Mouse (Mus musculus) ovary, postnatal 14 days (tissue): ENCODE results near the gene Igf2bp1.
"Not testable (repeated sequence)": the region's sequence is repeated elsewhere in the genome, so short reads cannot be mapped to it uniquely, and the experiment has no call there.

Experiments
- DNase-seq: peaks from one replicate; pipeline ENCODE4 v3.0.0; 2022; ENCODE audit warnings: low spot score

Gene Igf2bp1

GRCm38 (mm10) chr11:95959152-95959551 is 46.6 kb downstream of the Igf2bp1 start:
- DNase-seq: no peak

- no peak for DNase-seq
Measured at GRCm38 (mm10) chr11:95958251-95958650, 47.5 kb downstream of the Igf2bp1 start.

- no peak for DNase-seq
Measured at GRCm38 (mm10) chr11:95957407-95957806, 48.3 kb downstream of the Igf2bp1 start.

- DNase-seq: no peak
Measured at GRCm38 (mm10) chr11:95953313-95953712, 52.4 kb downstream of the Igf2bp1 start.

- no peak for DNase-seq
Measured at GRCm38 (mm10) chr11:95945838-95946472, 59.8 kb downstream of the Igf2bp1 start.

GRCm38 (mm10) chr11:95939828-95940507 is 65.8 kb downstream of the Igf2bp1 start:
- DNase-seq: no peak

- DNase-seq: no peak
Measured at GRCm38 (mm10) chr11:95936409-95936808, 69.3 kb downstream of the Igf2bp1 start.

GRCm38 (mm10) chr11:95932168-95932567 is 73.6 kb downstream of the Igf2bp1 start:
- not testable (repeated sequence) for DNase-seq

- DNase-seq: no peak
Measured at GRCm38 (mm10) chr11:95926398-95926797, 79.3 kb downstream of the Igf2bp1 start.

GRCm38 (mm10) chr11:95925976-95926375 is 79.8 kb downstream of the Igf2bp1 start:
- DNase-seq: no peak

GRCm38 (mm10) chr11:95924215-95924614 is 81.5 kb downstream of the Igf2bp1 start:
- no peak for DNase-seq

- not testable (repeated sequence) for DNase-seq
Measured at GRCm38 (mm10) chr11:95923477-95923876, 82.3 kb downstream of the Igf2bp1 start.

GRCm38 (mm10) chr11:95921991-95922621 is 83.6 kb downstream of the Igf2bp1 start:
- no peak for DNase-seq

GRCm38 (mm10) chr11:95916426-95916825 is 89.3 kb downstream of the Igf2bp1 start:
- DNase-seq: no peak

- DNase-seq: no peak
Measured at GRCm38 (mm10) chr11:95915006-95915710, 90.6 kb downstream of the Igf2bp1 start.

GRCm38 (mm10) chr11:95914571-95914991 is 91.2 kb downstream of the Igf2bp1 start, which contains the start of gene B4galnt2:
TSS of gene B4galnt2 (minus strand) at chr11:95914891.
- peak; percentile 6 for DNase-seq

- DNase-seq: no peak
Measured at GRCm38 (mm10) chr11:95913959-95914566, 91.7 kb downstream of the Igf2bp1 start.

- no peak for DNase-seq
Measured at GRCm38 (mm10) chr11:95911579-95911978, 94.2 kb downstream of the Igf2bp1 start.

- DNase-seq: no peak
Measured at GRCm38 (mm10) chr11:95907805-95908524, 97.8 kb downstream of the Igf2bp1 start.
